Mouse (Mus musculus) forebrain, embryonic 12.5 days (tissue): ENCODE results near the gene Rufy3. TPM values are rescaled to one million over a fixed set of nuclear protein-coding genes. Genes with fewer than 3 reads are reported as not detected.

ENCODE experiments used
- ATAC-seq: fragments of 200-750 bp; cut with Nextera tagmentation; 2 replicates; pipeline ENCODE4 v1.8.0; 2017; ENCODE audit warnings: moderate TSS enrichment; ENCODE audit not compliant: low FRiP score
- H3K27ac ChIP-seq: fragments of 300-500 bp; sonication (generic); 2 replicates; pipeline ENCODE4 v1.5.1; 2016; ENCODE audit warnings: mild to moderate bottlenecking
- H3K27me3 ChIP-seq: fragments of 300-500 bp; sonication (generic); 2 replicates; pipeline ENCODE4 v1.6.1; 2016; ENCODE audit warnings: mild to moderate bottlenecking
- H3K36me3 ChIP-seq: fragments of 300-500 bp; sonication (generic); replicated peaks from 2 replicates; pipeline ENCODE4 v1.6.1; 2016; ENCODE audit warnings: mild to moderate bottlenecking
- H3K4me1 ChIP-seq: fragments of 300-500 bp; sonication (generic); 2 replicates; pipeline ENCODE4 v1.6.1; 2016
- H3K4me2 ChIP-seq: fragments of 300-500 bp; sonication (generic); 2 replicates; pipeline ENCODE4 v1.6.1; 2016; ENCODE audit warnings: mild to moderate bottlenecking, moderate library complexity
- H3K4me3 ChIP-seq: fragments of 300-500 bp; sonication (generic); replicated peaks from 2 replicates; pipeline ENCODE4 v1.5.1; 2016; ENCODE audit warnings: mild to moderate bottlenecking
- H3K9ac ChIP-seq: fragments of 300-500 bp; sonication (generic); 2 replicates; pipeline ENCODE4 v1.6.1; 2016; ENCODE audit warnings: mild to moderate bottlenecking
- H3K9me3 ChIP-seq: fragments of 300-500 bp; sonication (generic); 2 replicates; pipeline ENCODE4 v1.6.1; 2016
- WGBS: fragments of 180-500 bp; shearing (Covaris S2); methylation state at CpG from one replicate; pipeline ENCODE4 v1.1.7; 2016; 5-methylcytosine and 5-hydroxymethylcytosine counted together
- polyA plus RNA-seq: library from polyadenylated mRNA; unstranded; fragments of >200 nt; fragmentation: Nextera tagmentation; extraction: Ambion mirVana; gene quantifications from 2 replicates; pipeline ENCODE4 v1.2.1, GENCODE M21; 2016

Rufy3 gene
- polyA plus RNA-seq, 1 experiment from 2014 or later: 166 TPM

DNA sequence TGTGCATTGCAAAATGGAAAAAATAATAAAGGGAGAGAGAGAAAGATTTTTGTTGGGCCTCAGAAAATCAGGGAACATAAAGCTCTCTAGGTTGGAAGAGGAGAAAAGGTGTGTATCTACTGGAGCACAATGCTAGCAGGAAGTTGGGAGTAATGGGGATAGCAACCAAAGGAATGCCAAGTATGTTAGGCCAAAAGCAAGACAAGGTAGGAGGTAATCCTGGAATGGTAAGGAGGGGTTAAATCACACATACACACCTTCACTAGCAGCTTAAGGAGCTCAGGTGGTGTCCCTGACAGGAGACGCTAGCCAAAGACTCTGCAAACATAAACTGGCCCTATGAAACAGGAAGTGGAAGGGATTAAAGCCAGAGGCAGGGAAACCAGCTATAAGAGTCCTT lies 5.8 kb upstream of the Rufy3 start:
- no peak overlapping the region for H3K4me3 ChIP-seq
- 0 out of 2 replicates have a peak, but pooled peaks cover 9% of the 10 kb centered on the region for H3K36me3 ChIP-seq
- peaks cover 21% of the 10 kb centered on the region for H3K4me1 ChIP-seq
- no peak overlapping the region for H3K9ac ChIP-seq
- 60% methylated on average over 1 of the region's 1 CpGs for WGBS
- no peaks in the 10 kb centered on the region for H3K9me3 ChIP-seq
- H3K27ac ChIP-seq: no peak overlapping the region
- no peak for ATAC-seq
- no peak overlapping the region for H3K4me2 ChIP-seq
- no peaks in the 10 kb centered on the region for H3K27me3 ChIP-seq

GRCm38 (mm10) chr5:88561080-88561814 lies 3.6 kb upstream of the Rufy3 start:
- WGBS: 83% methylated on average over 9 of the region's 9 CpGs
- H3K4me1 ChIP-seq: peaks cover 14% of the 10 kb centered on the region
- no peak for ATAC-seq

GRCm38 (mm10) chr5:88562863-88563780 lies 1.7 kb upstream of the Rufy3 start:
- Histone ChIP-seq H3K27ac (no peak overlapping the region), H3K4me2 (no peak overlapping the region), H3K4me3 (no peak overlapping the region), H3K9ac (no peak overlapping the region), H3K9me3 (no peaks in the 10 kb centered on the region), H3K36me3 (0 out of 2 replicates have a peak, but pooled peaks cover 2% of the 10 kb centered on the region), H3K27me3 (no peaks in the 10 kb centered on the region), H3K4me1 (peaks cover 12% of the 10 kb centered on the region)
- WGBS: 74% methylated on average over 8 of the region's 8 CpGs
- no peak for ATAC-seq

More at GRCm38 (mm10) chr5:88561080-88561814, 3.6 kb upstream of the Rufy3 start:
- Histone ChIP-seq H3K4me2 (no peak overlapping the region), H3K9me3 (no peaks in the 10 kb centered on the region), H3K27me3 (no peaks in the 10 kb centered on the region), H3K4me3 (no peak overlapping the region), H3K9ac (no peak overlapping the region), H3K36me3 (0 out of 2 replicates have a peak, but pooled peaks cover 9% of the 10 kb centered on the region), H3K27ac (no peak overlapping the region)

DNA sequence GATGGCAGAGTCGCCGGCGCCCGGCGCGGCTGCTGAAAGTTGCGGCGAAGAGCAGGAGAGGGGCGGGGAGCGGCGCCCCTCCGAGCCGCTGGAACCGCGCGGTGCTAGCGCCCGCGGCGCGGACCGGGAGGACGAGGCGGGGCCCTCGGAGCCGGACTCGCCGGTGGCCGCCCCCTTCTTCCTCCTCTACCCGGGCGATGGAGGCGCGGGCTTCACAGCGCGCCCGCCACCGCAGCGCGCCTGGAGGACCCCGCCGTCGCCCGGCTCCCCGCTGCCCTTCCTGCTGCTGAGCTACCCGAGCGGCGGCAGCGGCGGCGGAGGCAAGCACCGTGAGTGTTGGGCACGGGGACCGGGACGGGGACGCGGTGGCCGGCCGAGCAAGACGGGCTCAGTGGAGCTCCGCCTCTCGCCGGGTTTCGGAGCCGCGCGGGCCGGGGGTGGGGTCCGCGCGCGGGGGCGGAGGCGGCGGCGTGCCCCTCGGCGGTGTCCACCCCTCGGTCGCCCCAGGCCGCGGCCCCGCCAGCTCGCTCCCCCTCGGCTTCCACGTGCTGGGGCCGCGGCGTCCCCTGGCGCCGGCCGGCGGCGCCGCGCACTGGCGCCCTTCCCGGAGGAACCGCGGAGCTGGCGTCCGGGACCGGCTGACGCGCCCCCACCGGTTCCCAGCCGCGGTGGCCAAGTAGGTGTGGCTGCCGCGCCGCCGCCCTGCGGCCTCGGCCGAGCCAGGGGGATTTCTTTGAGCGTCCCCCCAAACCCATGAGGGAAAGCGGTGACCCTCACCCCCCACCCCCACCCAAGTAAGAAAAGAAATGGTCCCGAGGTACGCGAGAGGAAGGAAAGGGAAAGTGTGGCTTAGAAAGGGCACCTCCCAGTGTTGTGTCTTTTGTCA lies 551 bp downstream of the Rufy3 start:
- Histone ChIP-seq H3K36me3 (no peaks in the 10 kb centered on the region; the same call in 1 of the 2 replicates), H3K4me3 (peak overlapping the region; percentile 97), H3K4me2 (peak overlapping the region; percentile 72), H3K27me3 (no peaks in the 10 kb centered on the region), H3K9ac (peak overlapping the region; percentile 93), H3K27ac (peak overlapping the region; percentile 93), H3K9me3 (no peaks in the 10 kb centered on the region), H3K4me1 (peaks cover 12% of the 10 kb centered on the region)
- peak; percentile 79 for ATAC-seq
- WGBS: under 1% methylated on average over 54 of the region's 119 CpGs

- no peak; the same call in 1 of the 2 replicates for ATAC-seq
- Histone ChIP-seq H3K27ac (peak overlapping the region; percentile 93), H3K9ac (peak overlapping the region; percentile 93), H3K36me3 (no peaks in the 10 kb centered on the region; the same call in 1 of the 2 replicates), H3K4me3 (peak overlapping the region; percentile 97), H3K9me3 (no peaks in the 10 kb centered on the region), H3K27me3 (no peaks in the 10 kb centered on the region), H3K4me2 (peak overlapping the region; percentile 72), H3K4me1 (peaks cover 12% of the 10 kb centered on the region)
- WGBS: 9% methylated on average over 14 of the region's 14 CpGs
Measured at GRCm38 (mm10) chr5:88566034-88566841, 1.4 kb downstream of the Rufy3 start.

- H3K36me3 ChIP-seq: peaks cover 3% of the 10 kb centered on the region
- no peaks in the 10 kb centered on the region for H3K27me3 ChIP-seq
- no peak overlapping the region for H3K27ac ChIP-seq
- ATAC-seq: no peak
- peaks cover 9% of the 10 kb centered on the region for H3K4me1 ChIP-seq
- H3K4me2 ChIP-seq: no peak overlapping the region
- H3K9ac ChIP-seq: no peak overlapping the region
- no peaks in the 10 kb centered on the region for H3K9me3 ChIP-seq
- no peak overlapping the region for H3K4me3 ChIP-seq
- WGBS: 63% methylated on average over 3 of the region's 3 CpGs
Measured at GRCm38 (mm10) chr5:88569541-88569940, 4.7 kb downstream of the Rufy3 start.

DNA sequence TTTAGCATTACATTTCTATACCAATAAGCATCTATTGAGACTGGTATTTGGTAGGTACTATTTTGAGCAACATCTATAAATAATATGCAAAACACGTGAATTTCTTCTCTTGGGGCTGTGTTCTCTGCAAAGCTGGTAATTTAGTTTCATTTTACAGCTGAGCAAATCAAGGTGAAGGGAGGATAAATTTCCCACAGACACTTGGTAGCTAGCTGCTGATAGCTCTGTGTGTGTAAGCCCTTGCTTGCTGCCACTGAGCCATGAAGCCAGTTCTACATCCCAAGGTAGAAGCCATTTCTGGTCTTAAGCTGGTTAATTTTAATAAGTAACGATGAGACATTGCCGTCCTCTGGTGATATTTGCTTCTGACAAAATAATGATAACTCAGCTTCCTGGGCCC lies 10.0 kb downstream of the Rufy3 start:
- 88% methylated on average over 3 of the region's 3 CpGs for WGBS

GRCm38 (mm10) chr5:88575506-88576338 lies 10.9 kb downstream of the Rufy3 start:
- no peak overlapping the region for H3K4me2 ChIP-seq
- no peak for ATAC-seq
- WGBS: 77% methylated on average over 3 of the region's 3 CpGs
- H3K27me3 ChIP-seq: no peaks in the 10 kb centered on the region
- H3K4me1 ChIP-seq: 0 out of 2 replicates have a peak, but pooled peaks cover 3% of the 10 kb centered on the region
- H3K4me3 ChIP-seq: no peak overlapping the region
- H3K27ac ChIP-seq: no peak overlapping the region
- no peak overlapping the region for H3K9ac ChIP-seq
- peaks cover 3% of the 10 kb centered on the region for H3K36me3 ChIP-seq
- H3K9me3 ChIP-seq: no peaks in the 10 kb centered on the region

More for the DNA sequence above, 10.0 kb downstream of the Rufy3 start:
- 0 out of 2 replicates have a peak, but pooled peaks cover 3% of the 10 kb centered on the region for H3K4me1 ChIP-seq
- ATAC-seq: no peak
- H3K9me3 ChIP-seq: no peaks in the 10 kb centered on the region
- no peaks in the 10 kb centered on the region for H3K27me3 ChIP-seq
- H3K4me2 ChIP-seq: no peak overlapping the region
- H3K9ac ChIP-seq: no peak overlapping the region
- peaks cover 3% of the 10 kb centered on the region for H3K36me3 ChIP-seq
- no peak overlapping the region for H3K4me3 ChIP-seq
- H3K27ac ChIP-seq: no peak overlapping the region

- 85% methylated on average over 10 of the region's 10 CpGs for WGBS
Measured at GRCm38 (mm10) chr5:88580681-88581080, 15.8 kb downstream of the Rufy3 start.

DNA sequence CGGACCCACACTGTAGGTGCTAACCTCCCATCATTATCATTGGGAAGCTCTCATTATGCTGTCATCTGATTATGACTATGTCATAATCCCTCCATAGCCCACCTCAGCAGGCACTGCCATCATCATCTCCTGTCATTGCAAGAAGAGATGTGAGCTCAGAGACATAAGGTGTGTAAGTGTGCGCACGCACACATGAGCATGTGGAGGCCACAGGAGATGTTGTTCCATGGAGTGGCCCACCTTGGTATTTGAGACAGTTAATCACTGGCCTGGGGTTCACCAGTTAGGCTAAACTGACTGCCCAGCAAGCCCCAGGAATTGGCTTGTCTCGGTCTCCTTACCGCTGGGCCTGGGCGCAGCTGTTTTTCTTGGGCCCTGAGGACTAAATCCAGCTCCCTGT lies 16.5 kb downstream of the Rufy3 start:
- Histone ChIP-seq H3K36me3 (no peaks in the 10 kb centered on the region), H3K4me2 (no peak overlapping the region)
- WGBS: 95% methylated on average over 6 of the region's 6 CpGs

More at GRCm38 (mm10) chr5:88580681-88581080, 15.8 kb downstream of the Rufy3 start:
- Histone ChIP-seq H3K4me1 (peaks cover 14% of the 10 kb centered on the region), H3K27me3 (no peaks in the 10 kb centered on the region), H3K4me3 (no peak overlapping the region), H3K27ac (no peak overlapping the region), H3K9me3 (no peaks in the 10 kb centered on the region), H3K4me2 (no peak overlapping the region), H3K36me3 (no peaks in the 10 kb centered on the region), H3K9ac (no peak overlapping the region)
- no peak for ATAC-seq

More for the DNA sequence above, 16.5 kb downstream of the Rufy3 start:
- H3K9ac ChIP-seq: no peak overlapping the region
- H3K9me3 ChIP-seq: no peaks in the 10 kb centered on the region
- no peak for ATAC-seq
- no peak overlapping the region for H3K27ac ChIP-seq
- no peaks in the 10 kb centered on the region for H3K27me3 ChIP-seq
- no peak overlapping the region for H3K4me3 ChIP-seq
- H3K4me1 ChIP-seq: peaks cover 18% of the 10 kb centered on the region
